Mouse (Mus musculus) CH12.LX (cell line): ENCODE measurements around the gene Add2. TPM values are rescaled to one million over a fixed set of nuclear protein-coding genes. Genes with fewer than 3 reads are reported as not detected.

Source experiments
- DNase-seq: peaks from one replicate; pipeline ENCODE4 v3.0.0-alpha.2; 2013; ENCODE audit errors: extremely low read depth
- H3K27ac ChIP-seq: 2 replicates; pipeline ENCODE4 v1.5.1; 2012; ENCODE audit warnings: low read depth, mild to moderate bottlenecking, control low read depth, moderate library complexity; ENCODE audit not compliant: insufficient read depth
- H3K27me3 ChIP-seq: replicated peaks from 2 replicates; pipeline ENCODE3; 2012; ENCODE audit warnings: inconsistent platforms
- H3K36me3 ChIP-seq, 2 experiments: replicated peaks in 1 of 2; 2 replicates each; pipeline versions ENCODE3 to v1.6.1; 2012; ENCODE audit warnings: inconsistent platforms in 1 of 2, low read length in 1 of 2, mild to moderate bottlenecking in 1 of 2, mixed read lengths in 1 of 2, moderate library complexity in 1 of 2; ENCODE audit not compliant: control insufficient read depth in 1 of 2, insufficient read depth in 1 of 2
- H3K4me1 ChIP-seq, 2 experiments: 2 replicates each; pipeline ENCODE4 v1.6.1; 2012; ENCODE audit warnings: inconsistent platforms in 1 of 2, moderate library complexity in 1 of 2; ENCODE audit not compliant: insufficient read depth in 2 of 2, control insufficient read depth in 1 of 2
- H3K4me2 ChIP-seq: 2 replicates; pipeline ENCODE4 v1.6.1; 2012; ENCODE audit warnings: low read depth, mild to moderate bottlenecking, control low read depth; ENCODE audit not compliant: poor library complexity, insufficient read depth, severe bottlenecking
- H3K4me3 ChIP-seq, 3 experiments: fragments of 150-350 bp in 1 of 3; sonication (generic) in 1 of 3; replicated peaks in 1 of 3; 2 replicates each; pipeline versions ENCODE3 to v1.5.1; 2011 to 2012; ENCODE audit warnings: low read depth in 2 of 3, low read length in 2 of 3, mild to moderate bottlenecking in 2 of 3, moderate library complexity in 2 of 3, control low read depth in 1 of 3, improper control_type of control experiment in 1 of 3, inconsistent platforms in 1 of 3, mixed read lengths in 1 of 3; ENCODE audit not compliant: poor library complexity in 1 of 3
- H3K79me2 ChIP-seq: replicated peaks from 2 replicates; pipeline ENCODE4 v1.6.1; 2012; ENCODE audit warnings: mild to moderate bottlenecking, moderate library complexity; ENCODE audit not compliant: control insufficient read depth, poor library complexity, insufficient read depth, severe bottlenecking; ENCODE audit errors: extremely low read depth
- H3K9ac ChIP-seq: 2 replicates; pipeline ENCODE4 v1.6.1; 2012; ENCODE audit warnings: low read depth, mild to moderate bottlenecking, control low read depth, moderate library complexity; ENCODE audit not compliant: insufficient read depth
- H3K9me3 ChIP-seq: replicated peaks from 2 replicates; pipeline ENCODE3; 2012; ENCODE audit warnings: low read length, inconsistent platforms, mixed read lengths
- CTCF ChIP-seq, 2 experiments: IDR thresholded peaks in 1 of 2; conservative IDR thresholded peaks in 1 of 2; 2 replicates each; pipeline ENCODE4 v1.5.1; 2011 to 2012; ENCODE audit warnings: low read depth in 2 of 2, low read length in 2 of 2, improper control_type of control experiment in 1 of 2, inconsistent platforms in 1 of 2, mild to moderate bottlenecking in 1 of 2, moderate library complexity in 1 of 2
- EP300 ChIP-seq: IDR thresholded peaks from 2 replicates; pipeline ENCODE4 v1.6.1; 2011; ENCODE audit warnings: low read length, improper control_type of control experiment
- GABPA ChIP-seq: IDR thresholded peaks from 2 replicates; pipeline ENCODE4 v1.6.1; 2012; ENCODE audit warnings: low read depth, low read length, improper control_type of control experiment, inconsistent platforms; ENCODE audit not compliant: insufficient replicate concordance
- JUND ChIP-seq: conservative IDR thresholded peaks from 2 replicates; pipeline ENCODE4 v1.6.1; 2011; ENCODE audit warnings: low read depth, low read length, improper control_type of control experiment
- KAT2A ChIP-seq: IDR thresholded peaks from 2 replicates; pipeline ENCODE4 v1.6.1; 2012; ENCODE audit warnings: low read length, improper control_type of control experiment, inconsistent platforms; ENCODE audit not compliant: insufficient replicate concordance
- MAFK ChIP-seq: IDR thresholded peaks from 2 replicates; pipeline ENCODE4 v1.6.1; 2011; ENCODE audit warnings: low read length, improper control_type of control experiment; ENCODE audit not compliant: insufficient replicate concordance
- MAX ChIP-seq: IDR thresholded peaks from 2 replicates; pipeline ENCODE4 v1.6.1; 2011; ENCODE audit warnings: low read length, improper control_type of control experiment
- MAZ ChIP-seq: IDR thresholded peaks from 2 replicates; pipeline ENCODE4 v1.6.1; 2012; ENCODE audit warnings: low read depth, mild to moderate bottlenecking, inconsistent platforms, low read length, improper control_type of control experiment, moderate library complexity
- MXI1 ChIP-seq: IDR thresholded peaks from 2 replicates; pipeline ENCODE4 v1.6.1; 2011; ENCODE audit warnings: mild to moderate bottlenecking, low read depth, low read length, improper control_type of control experiment
- NELFE ChIP-seq: IDR thresholded peaks from 2 replicates; pipeline ENCODE4 v1.6.1; 2011; ENCODE audit warnings: low read depth, low read length, improper control_type of control experiment
- NRF1 ChIP-seq: IDR thresholded peaks from 2 replicates; pipeline ENCODE4 v1.6.1; 2014; ENCODE audit warnings: low read depth, mild to moderate bottlenecking, inconsistent platforms, low read length, improper control_type of control experiment, moderate library complexity
- PAX5 ChIP-seq: IDR thresholded peaks from 2 replicates; pipeline ENCODE4 v1.6.1; 2012; ENCODE audit warnings: low read length, inconsistent platforms, mixed read lengths
- RAD21 ChIP-seq: IDR thresholded peaks from 2 replicates; pipeline ENCODE4 v1.6.1; 2011; ENCODE audit warnings: low read depth, mild to moderate bottlenecking, low read length, improper control_type of control experiment, moderate library complexity
- RCOR1 ChIP-seq: conservative IDR thresholded peaks from 2 replicates; pipeline ENCODE4 v1.6.1; 2012; ENCODE audit warnings: low read depth, mild to moderate bottlenecking, inconsistent platforms, low read length, improper control_type of control experiment
- SMC3 ChIP-seq: IDR thresholded peaks from 2 replicates; pipeline ENCODE4 v1.6.1; 2011; ENCODE audit warnings: low read depth, low read length, improper control_type of control experiment
- TBP ChIP-seq: conservative IDR thresholded peaks from 2 replicates; pipeline ENCODE4 v1.6.1; 2011; ENCODE audit warnings: low read depth, low read length, improper control_type of control experiment
- UBTF ChIP-seq: IDR thresholded peaks from 2 replicates; pipeline ENCODE4 v1.6.1; 2012; ENCODE audit warnings: low read depth, mild to moderate bottlenecking, inconsistent platforms, low read length, improper control_type of control experiment, moderate library complexity
- ZNF384 ChIP-seq: IDR thresholded peaks from 2 replicates; pipeline ENCODE4 v1.6.1; 2012; ENCODE audit warnings: low read depth, low read length, improper control_type of control experiment, inconsistent platforms
- dilution Hi-C: fragments of 300-500 bp; cut with MboI; formaldehyde crosslinking; loops from 2 replicates; pipeline ENCODE4 v1.14.3; 2020; ENCODE audit warnings: low sequenced_read_pairs; ENCODE audit not compliant: extremely low pct_unique_long_range_greater_than_20kb, extremely low pct_ligation_motif_present
- in situ Hi-C: fragments of 300-500 bp; cut with MboI; formaldehyde crosslinking; loops from 3 replicates; pipeline ENCODE4 v1.14.3; 2019; ENCODE audit warnings: low sequenced_read_pairs, low pct_ligation_motif_present, low pct_unique_long_range_greater_than_20kb, mixed read lengths
- polyA plus RNA-seq: library from polyadenylated mRNA; unstranded; fragments of >175 nt; gene quantifications from 2 replicates; pipeline ENCODE4 v1.2.1, GENCODE M21; 2012; ENCODE audit warnings: low read depth; ENCODE audit not compliant: insufficient read length
- total RNA-seq, 2 experiments: library from RNA; depleted of rRNA; stranded (reverse); fragments of 300-350 nt in 1 of 2; fragments of >200 nt in 1 of 2; gene quantifications; 2 replicates each; pipeline ENCODE4 v1.2.3; 2012 to 2014

Add2 gene
- total and polyA plus RNA-seq, 3 experiments, result 0.11 TPM; not detected in 2

GRCm38 (mm10) chr6:86015871-86016270 is 12.6 kb upstream of the Add2 start, which contains the start of gene Figla:
TSS of gene Figla (plus strand) at chr6:86016171.
- no peak for DNase-seq
- H3K4me3 ChIP-seq, result no peak within 1 kb of the TSS
- in situ Hi-C loops (loop anchor here (25.0 kb wide), 1 partner anchor 346 kb away; the partner anchor contains the start of genes Fam136a and Snrpg), dilution Hi-C loops (no loop called here)
- no peaks in the 10 kb centered on the region for H3K36me3 ChIP-seq
- no peak within 1 kb of the TSS for H3K4me2 ChIP-seq
- no peak within 1 kb of the TSS for H3K27ac ChIP-seq
- H3K27me3 ChIP-seq, result peaks cover 76% of the 10 kb centered on the region
- H3K4me1 ChIP-seq, result no peaks in the 10 kb centered on the region
- no peaks in the 10 kb centered on the region for H3K79me2 ChIP-seq
- no peak for TF ChIP-seq SMC3
- TF ChIP-seq CTCF (conservative IDR thresholded peaks at IDR 0.05 in 1 of 2, IDR thresholded peaks at IDR 0.05 in 1 of 2; ENCODE audit: low read depth in 2 of 2, low read length in 2 of 2), result no peak
- no peak for TF ChIP-seq NELFE
- no peak for TF ChIP-seq MXI1
- no peak for TF ChIP-seq MAX
- no peak for TF ChIP-seq RAD21
- no peak for TF ChIP-seq RCOR1
- no peak for TF ChIP-seq MAZ
- TF ChIP-seq MAFK, result no peak
- no peaks in the 10 kb centered on the region for H3K9me3 ChIP-seq
- no peak within 1 kb of the TSS for H3K9ac ChIP-seq

DNA sequence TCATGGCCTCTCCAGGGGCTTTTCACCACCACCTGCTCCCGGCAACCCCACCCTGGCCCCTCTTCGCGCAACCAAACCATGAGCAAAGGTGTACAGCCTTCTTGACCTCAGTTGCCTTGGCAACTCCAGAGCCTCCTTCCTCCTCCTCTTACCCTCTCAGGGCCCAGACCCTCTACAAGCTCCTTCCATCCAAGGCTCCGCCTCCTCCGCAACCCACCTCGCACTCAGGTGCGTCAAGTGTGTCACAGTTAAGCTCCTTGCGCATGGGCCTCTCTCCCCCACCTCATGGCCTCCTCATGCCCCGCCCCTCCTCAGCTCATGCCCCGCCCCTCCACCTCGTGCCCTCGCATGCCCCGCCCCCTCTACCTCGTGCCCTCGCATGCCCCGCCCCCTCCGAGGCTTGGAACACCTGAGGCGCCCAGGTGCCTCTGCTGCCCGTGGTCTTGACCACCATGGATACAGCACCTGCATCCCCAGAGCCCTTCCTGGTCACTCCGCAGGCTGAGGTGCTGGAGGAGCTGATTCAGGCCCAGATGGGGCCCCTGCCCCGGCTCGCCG is 11.6 kb upstream of the Add2 start:
- dilution Hi-C loops, result no loop called here
- no peaks in the 10 kb centered on the region for H3K4me1 ChIP-seq
- H3K4me3 ChIP-seq, result no peak overlapping the region
- H3K9ac ChIP-seq, result no peak overlapping the region
- no peaks in the 10 kb centered on the region for H3K9me3 ChIP-seq
- TF ChIP-seq ZNF384, result no peak
- TF ChIP-seq JUND, result no peak
- no peak for TF ChIP-seq GABPA
- no peak for TF ChIP-seq RAD21
- TF ChIP-seq EP300, result no peak
- no peak for TF ChIP-seq KAT2A
- TF ChIP-seq PAX5, result no peak
- TF ChIP-seq RCOR1, result no peak
- no peak for TF ChIP-seq NRF1
- TF ChIP-seq NELFE, result no peak
- no peak for TF ChIP-seq MAFK
- no peak for TF ChIP-seq TBP
- TF ChIP-seq UBTF, result no peak
- TF ChIP-seq, all 38 proteins: peak for 0
- no peak for DNase-seq
- no peak overlapping the region for H3K4me2 ChIP-seq
- no peak overlapping the region for H3K27ac ChIP-seq
- in situ Hi-C loops, result loop anchor here (25.0 kb wide), 1 partner anchor 345 kb away; the partner anchor contains the start of genes Fam136a and Snrpg
- no peaks in the 10 kb centered on the region for H3K36me3 ChIP-seq
- H3K79me2 ChIP-seq, result no peaks in the 10 kb centered on the region
- peaks cover 74% of the 10 kb centered on the region for H3K27me3 ChIP-seq
